Mouse (Mus musculus) gastrocnemius, postnatal 36 days (tissue): ENCODE measurements around the gene Bnc1. TPM values are rescaled to one million over a fixed set of nuclear protein-coding genes. Genes with fewer than 3 reads are reported as not detected.

Experiments used
- total RNA-seq, 2 experiments: library from RNA; stranded (reverse); gene quantifications; 2 replicates each; pipeline ENCODE4 v1.2.3; 2021

Gene Bnc1
- total RNA-seq, 2 experiments from 2014 or later, result not detected

Other genes with a start within 250 kb of the Bnc1 start
- gene Ramac, start 229.4 kb downstream of the Bnc1 start, total RNA-seq, result 10 to 100 TPM; 17.7 to 23.7 TPM
- 10 to 100 TPM; 16.2 to 16.3 TPM for gene 3110040N11Rik, start 202.8 kb downstream of the Bnc1 start, total RNA-seq
- gene Btbd1, start 162.9 kb downstream of the Bnc1 start, total RNA-seq, result 100 to 1,000 TPM; 121 to 158 TPM
- not detected for gene Gm10160, start 136.5 kb downstream of the Bnc1 start, total RNA-seq
- gene Tm6sf1, start 133.3 kb downstream of the Bnc1 start, total RNA-seq, result 10 to 100 TPM; 10.8 to 13.5 TPM
- 1 to 10 TPM; 1.8 to 2.2 TPM for gene Hdgfl3, start 57.8 kb downstream of the Bnc1 start, total RNA-seq
- under 1 TPM; 0.54 to 0.71 TPM for gene Sh3gl3, start 181.5 kb upstream of the Bnc1 start, total RNA-seq